Mouse (Mus musculus): ENCODE measurements around the gene Thrsp. TPM values are rescaled to one million over a fixed set of nuclear protein-coding genes. Genes with fewer than 3 reads are reported as not detected.

The Thrsp gene
- polyA plus RNA-seq, 1 experiment from 2014 or later, result 0.27 TPM

DNA sequence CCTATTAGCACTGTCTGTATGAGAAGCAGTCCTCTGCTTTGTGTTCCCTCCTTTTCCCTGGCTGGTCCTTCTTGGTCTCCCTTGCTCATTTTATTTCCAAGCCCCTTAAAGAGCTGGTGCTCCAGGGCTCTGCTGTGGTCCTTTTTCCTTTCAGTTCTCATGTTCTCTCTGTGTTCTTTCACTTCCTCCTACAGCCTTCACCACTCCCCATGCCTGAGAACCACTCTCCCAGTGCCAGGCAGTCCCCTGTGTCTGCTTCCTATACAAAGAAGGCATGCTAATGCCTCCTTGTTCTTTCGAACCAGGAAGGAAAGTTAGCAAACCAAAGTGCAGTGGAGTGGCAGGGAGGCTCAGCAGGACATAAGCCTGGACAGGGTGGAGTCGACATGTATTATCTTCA is 41.6 kb downstream of the Thrsp start:
- H3K4me2 ChIP-seq (ENCODE audit: low read depth, severe bottlenecking), result no peak overlapping the region
- DNase-seq (ENCODE audit: low spot score) (no peak), ATAC-seq (ENCODE audit: insufficient number of reproducible peaks, low FRiP score, low TSS enrichment, low read depth) (no peak)
- no peak overlapping the region for H3K27ac ChIP-seq (replicated peaks; ENCODE audit: low read depth, low read length)
- no peak overlapping the region for H3K4me3 ChIP-seq (ENCODE audit: low read depth, low read length)
- H3K9ac ChIP-seq (ENCODE audit: low read length), result no peak overlapping the region
- H3K27me3 ChIP-seq (ENCODE audit: control insufficient read depth, insufficient read depth, low read length), result no peaks in the 10 kb centered on the region
- H3K4me1 ChIP-seq (ENCODE audit: control insufficient read depth, insufficient read depth, low read length), result peaks cover 3% of the 10 kb centered on the region; the same call in 1 of the 2 replicates
- peaks cover 25% of the 10 kb centered on the region for H3K36me3 ChIP-seq (ENCODE audit: control insufficient read depth, insufficient read depth, low read length)
- no peaks in the 10 kb centered on the region for H3K9me3 ChIP-seq (ENCODE audit: control insufficient read depth, low read length)
- WGBS, result 90% methylated on average over 2 of the region's 2 CpGs

DNA sequence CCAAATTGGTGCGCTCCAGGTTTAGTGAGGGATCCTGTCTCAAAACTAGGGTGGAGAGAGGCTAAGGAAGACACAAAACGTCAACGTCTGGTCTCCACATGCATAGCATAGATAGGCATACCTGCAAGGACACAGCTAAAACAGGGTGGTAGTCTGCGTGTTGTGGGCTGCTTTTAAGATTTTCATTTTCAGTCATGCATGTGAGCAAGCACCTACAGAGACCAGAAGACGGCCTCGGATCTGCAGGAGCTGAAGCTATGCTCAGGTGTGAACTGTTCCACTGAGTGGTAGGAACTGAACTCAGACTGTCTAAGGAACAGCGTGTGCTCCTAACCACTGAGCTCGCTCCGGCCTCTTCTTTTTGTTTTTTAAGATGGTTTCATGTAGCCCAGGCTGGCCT is 42.4 kb downstream of the Thrsp start:
- Histone ChIP-seq H3K4me1 (ENCODE audit: control insufficient read depth, insufficient read depth, low read length) (peaks cover 7% of the 10 kb centered on the region; the same call in 1 of the 2 replicates), H3K27ac (replicated peaks; ENCODE audit: low read depth, low read length) (no peak overlapping the region), H3K9me3 (ENCODE audit: control insufficient read depth, low read length) (no peaks in the 10 kb centered on the region), H3K4me2 (ENCODE audit: low read depth, severe bottlenecking) (no peak overlapping the region), H3K4me3 (ENCODE audit: low read depth, low read length) (no peak overlapping the region), H3K36me3 (ENCODE audit: control insufficient read depth, insufficient read depth, low read length) (peaks cover 23% of the 10 kb centered on the region), H3K27me3 (ENCODE audit: control insufficient read depth, insufficient read depth, low read length) (no peaks in the 10 kb centered on the region), H3K9ac (ENCODE audit: low read length) (no peak overlapping the region)
- DNase-seq (ENCODE audit: low spot score), result no peak
- 95% methylated on average over 9 of the region's 9 CpGs for WGBS
- no peak for ATAC-seq (ENCODE audit: insufficient number of reproducible peaks, low FRiP score, low TSS enrichment, low read depth)

DNA sequence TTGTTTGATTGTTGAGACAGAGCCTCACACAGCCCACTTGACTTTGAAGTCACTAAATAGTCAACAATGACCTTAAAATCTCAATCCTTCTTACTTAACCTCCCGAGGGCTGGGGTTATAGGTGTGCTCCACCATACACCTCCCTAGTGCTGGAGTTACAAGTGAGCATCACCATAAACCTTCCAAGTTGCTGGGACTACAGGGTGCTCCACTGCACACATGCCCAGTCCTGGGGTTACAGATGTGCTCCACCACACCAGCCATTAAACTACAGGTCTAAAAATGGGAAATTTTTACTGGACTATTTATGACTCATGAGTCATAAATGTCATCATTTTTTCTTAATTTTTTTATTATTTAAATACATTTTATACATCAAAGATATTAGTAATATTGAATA is 51.6 kb downstream of the Thrsp start:
- H3K9ac ChIP-seq (ENCODE audit: low read length), result no peak overlapping the region
- ATAC-seq (ENCODE audit: insufficient number of reproducible peaks, low FRiP score, low TSS enrichment, low read depth) (no peak), DNase-seq (ENCODE audit: low spot score) (no peak)
- H3K4me2 ChIP-seq (ENCODE audit: low read depth, severe bottlenecking), result no peak overlapping the region
- H3K36me3 ChIP-seq (ENCODE audit: control insufficient read depth, insufficient read depth, low read length), result no peaks in the 10 kb centered on the region
- no peak overlapping the region for H3K27ac ChIP-seq (replicated peaks; ENCODE audit: low read depth, low read length)
- peaks cover 3% of the 10 kb centered on the region; the same call in 1 of the 2 replicates for H3K4me1 ChIP-seq (ENCODE audit: control insufficient read depth, insufficient read depth, low read length)
- H3K9me3 ChIP-seq (ENCODE audit: control insufficient read depth, low read length), result no peaks in the 10 kb centered on the region
- WGBS, result 88% methylated on average over 1 of the region's 1 CpGs
- no peak overlapping the region for H3K4me3 ChIP-seq (ENCODE audit: low read depth, low read length)
- H3K27me3 ChIP-seq (ENCODE audit: control insufficient read depth, insufficient read depth, low read length), result no peaks in the 10 kb centered on the region

Other genes with a start within 250 kb of the Thrsp start
- 2.4 and 2.5 TPM in 2 replicates for gene Usp35, start 85.7 kb downstream of the Thrsp start, polyA plus RNA-seq (2014; fragmentation: Nextera tagmentation; extraction: Ambion mirVana)
- 3.6 and 4.3 TPM in 2 replicates for gene Kctd21, start 85.4 kb downstream of the Thrsp start, polyA plus RNA-seq (2014; fragmentation: Nextera tagmentation; extraction: Ambion mirVana)
- gene Alg8, start 46.1 kb downstream of the Thrsp start, polyA plus RNA-seq (2014; fragmentation: Nextera tagmentation; extraction: Ambion mirVana), result 38.6 and 45.3 TPM in 2 replicates
- gene Ndufc2, start 17.7 kb downstream of the Thrsp start, polyA plus RNA-seq (2014; fragmentation: Nextera tagmentation; extraction: Ambion mirVana), result 337 and 342 TPM in 2 replicates
- 0.65 and 1.6 TPM in 2 replicates for gene Kctd14, start 33.6 kb upstream of the Thrsp start, polyA plus RNA-seq (2014; fragmentation: Nextera tagmentation; extraction: Ambion mirVana)
- gene Ints4, start 63.2 kb upstream of the Thrsp start, polyA plus RNA-seq (2014; fragmentation: Nextera tagmentation; extraction: Ambion mirVana), result 70.7 and 73.2 TPM in 2 replicates
- gene Aamdc, start 161.8 kb upstream of the Thrsp start, polyA plus RNA-seq (2014; fragmentation: Nextera tagmentation; extraction: Ambion mirVana), result 43.4 and 43.5 TPM in 2 replicates
- gene Rsf1, start 162.2 kb upstream of the Thrsp start, polyA plus RNA-seq (2014; fragmentation: Nextera tagmentation; extraction: Ambion mirVana), result 29.2 and 29.7 TPM in 2 replicates

Data from limb, embryonic 11.5 days (tissue).